Mouse (Mus musculus): ENCODE data around the gene Ppp1r12c. TPM values are rescaled to one million over a fixed set of nuclear protein-coding genes. Genes with fewer than 3 reads are reported as not detected.

The Ppp1r12c gene
- polyA plus RNA-seq (2014; fragmentation: Illumina TruSeq; extraction: RNeasy Lipid Tissue Mini Kit (QIAGEN cat#74804); ENCODE audit: low read depth, low replicate concordance): 103 TPM

GRCm38 (mm10) chr7:4501558-4502397 lies at the start of gene Ppp1r12c:
Ppp1r12c (minus strand) TSS chr7:4501680.

GRCm38 (mm10) chr7:4547221-4547641 lies 45.8 kb upstream of the Ppp1r12c start, which contains the start of gene Syt5:
Syt5 (minus strand) TSS chr7:4547541.

GRCm38 (mm10) chr7:4532005-4532729 lies 30.7 kb upstream of the Ppp1r12c start, which contains the start of gene Dnaaf3:
Dnaaf3 (minus strand) TSS chr7:4532453.

GRCm38 (mm10) chr7:4524212-4524922 lies 22.9 kb upstream of the Ppp1r12c start, which contains the start of gene Tnni3:
Tnni3 (minus strand) TSS chr7:4524229.

GRCm38 (mm10) chr7:4516332-4517050 lies 15.0 kb upstream of the Ppp1r12c start, which contains the start of gene Tnnt1:
Tnnt1 (minus strand) TSS chr7:4516382.

GRCm38 (mm10) chr7:4460576-4461434 lies 40.7 kb downstream of the Ppp1r12c start, which contains the start of gene Eps8l1:
Eps8l1 (plus strand) TSS chr7:4460674.

GRCm38 (mm10) chr7:4445216-4445791 lies 56.2 kb downstream of the Ppp1r12c start, which contains the start of gene Rdh13:
Rdh13 (minus strand) TSS chr7:4445649.

Other genes starting within 250 kb of the Ppp1r12c start
- gene Ncr1, start 164.0 kb downstream of the Ppp1r12c start, polyA plus RNA-seq (2014; fragmentation: Illumina TruSeq; extraction: RNeasy Lipid Tissue Mini Kit (QIAGEN cat#74804); ENCODE audit: low read depth, low replicate concordance): 0.42 TPM
- gene Gp6, start 103.9 kb downstream of the Ppp1r12c start, polyA plus RNA-seq (2014; fragmentation: Illumina TruSeq; extraction: RNeasy Lipid Tissue Mini Kit (QIAGEN cat#74804); ENCODE audit: low read depth, low replicate concordance): not detected
- gene Rdh13, start 56.0 kb downstream of the Ppp1r12c start, polyA plus RNA-seq (2014; fragmentation: Illumina TruSeq; extraction: RNeasy Lipid Tissue Mini Kit (QIAGEN cat#74804); ENCODE audit: low read depth, low replicate concordance): 36.9 TPM
- 4.1 TPM for gene Eps8l1, start 41.0 kb downstream of the Ppp1r12c start, polyA plus RNA-seq (2014; fragmentation: Illumina TruSeq; extraction: RNeasy Lipid Tissue Mini Kit (QIAGEN cat#74804); ENCODE audit: low read depth, low replicate concordance)
- 33.8 TPM for gene Tnnt1, start 14.7 kb upstream of the Ppp1r12c start, polyA plus RNA-seq (2014; fragmentation: Illumina TruSeq; extraction: RNeasy Lipid Tissue Mini Kit (QIAGEN cat#74804); ENCODE audit: low read depth, low replicate concordance)
- gene Tnni3, start 22.5 kb upstream of the Ppp1r12c start, polyA plus RNA-seq (2014; fragmentation: Illumina TruSeq; extraction: RNeasy Lipid Tissue Mini Kit (QIAGEN cat#74804); ENCODE audit: low read depth, low replicate concordance): 10,656 TPM
- gene Dnaaf3, start 30.8 kb upstream of the Ppp1r12c start, polyA plus RNA-seq (2014; fragmentation: Illumina TruSeq; extraction: RNeasy Lipid Tissue Mini Kit (QIAGEN cat#74804); ENCODE audit: low read depth, low replicate concordance): 7.5 TPM
- 0.97 TPM for gene Syt5, start 45.9 kb upstream of the Ppp1r12c start, polyA plus RNA-seq (2014; fragmentation: Illumina TruSeq; extraction: RNeasy Lipid Tissue Mini Kit (QIAGEN cat#74804); ENCODE audit: low read depth, low replicate concordance)
- gene Ptprh, start 102.4 kb upstream of the Ppp1r12c start, polyA plus RNA-seq (2014; fragmentation: Illumina TruSeq; extraction: RNeasy Lipid Tissue Mini Kit (QIAGEN cat#74804); ENCODE audit: low read depth, low replicate concordance): not detected
- gene Tmem86b, start 129.7 kb upstream of the Ppp1r12c start, polyA plus RNA-seq (2014; fragmentation: Illumina TruSeq; extraction: RNeasy Lipid Tissue Mini Kit (QIAGEN cat#74804); ENCODE audit: low read depth, low replicate concordance): 7.5 TPM
- 64.9 TPM for gene Ppp6r1, start 157.3 kb upstream of the Ppp1r12c start, polyA plus RNA-seq (2014; fragmentation: Illumina TruSeq; extraction: RNeasy Lipid Tissue Mini Kit (QIAGEN cat#74804); ENCODE audit: low read depth, low replicate concordance)
- gene Hspbp1, start 183.4 kb upstream of the Ppp1r12c start, polyA plus RNA-seq (2014; fragmentation: Illumina TruSeq; extraction: RNeasy Lipid Tissue Mini Kit (QIAGEN cat#74804); ENCODE audit: low read depth, low replicate concordance): 37.1 TPM
- 2.1 TPM for gene Brsk1, start 188.9 kb upstream of the Ppp1r12c start, polyA plus RNA-seq (2014; fragmentation: Illumina TruSeq; extraction: RNeasy Lipid Tissue Mini Kit (QIAGEN cat#74804); ENCODE audit: low read depth, low replicate concordance)
- gene Tmem150b, start 223.6 kb upstream of the Ppp1r12c start, polyA plus RNA-seq (2014; fragmentation: Illumina TruSeq; extraction: RNeasy Lipid Tissue Mini Kit (QIAGEN cat#74804); ENCODE audit: low read depth, low replicate concordance): not detected
- gene Kmt5c, start 238.4 kb upstream of the Ppp1r12c start, polyA plus RNA-seq (2014; fragmentation: Illumina TruSeq; extraction: RNeasy Lipid Tissue Mini Kit (QIAGEN cat#74804); ENCODE audit: low read depth, low replicate concordance): 22.8 TPM